Mouse (Mus musculus) hindbrain, embryonic 11.5 days (tissue): ENCODE data around the gene Cyth2. TPM values are rescaled to one million over a fixed set of nuclear protein-coding genes. Genes with fewer than 3 reads are reported as not detected.

Experiments
- ATAC-seq: fragments of 200-750 bp; cut with Nextera tagmentation; 2 replicates; pipeline ENCODE4 v1.8.0; 2017; ENCODE audit warnings: mild to moderate bottlenecking, moderate TSS enrichment, moderate library complexity; ENCODE audit not compliant: low FRiP score
- DNase-seq: peaks from one replicate; pipeline ENCODE4 v3.0.0-alpha.2; 2015; ENCODE audit warnings: low spot score
- H3K27ac ChIP-seq: fragments of 300-500 bp; sonication (generic); 2 replicates; pipeline ENCODE4 v1.5.1; 2014; ENCODE audit warnings: mild to moderate bottlenecking, low read depth, low read length
- H3K27me3 ChIP-seq: fragments of 300-500 bp; sonication (generic); 2 replicates; pipeline ENCODE4 v1.6.1; 2014; ENCODE audit warnings: mild to moderate bottlenecking, low read length, moderate library complexity, mixed read lengths; ENCODE audit not compliant: control insufficient read depth, insufficient read depth
- H3K36me3 ChIP-seq: fragments of 300-500 bp; sonication (generic); 2 replicates; pipeline ENCODE4 v1.6.1; 2014; ENCODE audit warnings: mild to moderate bottlenecking, low read length, moderate library complexity, mixed read lengths; ENCODE audit not compliant: control insufficient read depth, insufficient read depth
- H3K4me1 ChIP-seq: fragments of 300-500 bp; sonication (generic); replicated peaks from 2 replicates; pipeline ENCODE4 v1.6.1; 2014; ENCODE audit warnings: low read length, mixed read lengths; ENCODE audit not compliant: control insufficient read depth, insufficient read depth
- H3K4me2 ChIP-seq: fragments of 300-500 bp; sonication (generic); replicated peaks from 2 replicates; pipeline ENCODE4 v1.6.1; 2014; ENCODE audit warnings: mild to moderate bottlenecking, low read depth, low read length
- H3K4me3 ChIP-seq: fragments of 300-500 bp; sonication (generic); 2 replicates; pipeline ENCODE4 v1.5.1; 2014; ENCODE audit warnings: low read depth, low read length
- H3K9ac ChIP-seq: fragments of 300-500 bp; sonication (generic); 2 replicates; pipeline ENCODE4 v1.6.1; 2014; ENCODE audit warnings: low read depth, low read length
- H3K9me3 ChIP-seq: fragments of 300-500 bp; sonication (generic); 2 replicates; pipeline ENCODE4 v1.6.1; 2016; ENCODE audit warnings: low read length; ENCODE audit not compliant: control insufficient read depth
- WGBS: fragments of 180-500 bp; shearing (Covaris S2); extraction: QIAGEN DNeasy Blood & Tissue Kit; methylation state at CpG from one replicate; pipeline ENCODE4 v1.1.7; 2014; 5-methylcytosine and 5-hydroxymethylcytosine counted together
- polyA plus RNA-seq: library from polyadenylated mRNA; unstranded; fragments of >200 nt; fragmentation: Nextera tagmentation; extraction: Ambion mirVana; gene quantifications from 2 replicates; pipeline ENCODE4 v1.2.1, GENCODE M21; 2014

Cyth2 gene
- polyA plus RNA-seq, 1 experiment from 2014 or later: 211 TPM

- 0 out of 2 replicates have a peak, but pooled peaks cover 3% of the 10 kb centered on the region for H3K36me3 ChIP-seq
- H3K9ac ChIP-seq: no peak overlapping the region
- no peak for DNase-seq
- no peaks in the 10 kb centered on the region for H3K4me1 ChIP-seq
- peaks cover 2% of the 10 kb centered on the region; the same call in 1 of the 2 replicates for H3K27me3 ChIP-seq
- H3K4me3 ChIP-seq: no peak overlapping the region
- no peaks in the 10 kb centered on the region for H3K9me3 ChIP-seq
- H3K27ac ChIP-seq: no peak overlapping the region
- no peak overlapping the region for H3K4me2 ChIP-seq
- no peak for ATAC-seq
These were observed 6.5 kb upstream of the Cyth2 start for GRCm38 (mm10) chr7:45820913-45821312.

- DNase-seq (no peak), ATAC-seq (no peak)
- 9% methylated on average over 17 of the region's 25 CpGs for WGBS
- Histone ChIP-seq H3K4me3 (0 out of 2 replicates have a peak overlapping the region, but pooled peaks have one; percentile 8), H3K9ac (no peak overlapping the region), H3K9me3 (no peaks in the 10 kb centered on the region), H3K4me1 (peaks cover 5% of the 10 kb centered on the region), H3K36me3 (no peaks in the 10 kb centered on the region), H3K27ac (no peak overlapping the region), H3K4me2 (0 out of 2 replicates have a peak overlapping the region, but pooled peaks have one; percentile 14), H3K27me3 (peaks cover 2% of the 10 kb centered on the region; the same call in 1 of the 2 replicates)
These were observed 5.5 kb upstream of the Cyth2 start for GRCm38 (mm10) chr7:45819843-45820242.

GRCm38 (mm10) chr7:45815984-45816351 lies 1.6 kb upstream of the Cyth2 start:
- ATAC-seq (no peak), DNase-seq (no peak)
- 58% methylated on average over 2 of the region's 2 CpGs for WGBS
- Histone ChIP-seq H3K27ac (no peak overlapping the region), H3K4me2 (no peak overlapping the region), H3K4me1 (peaks cover 14% of the 10 kb centered on the region), H3K9ac (no peak overlapping the region), H3K9me3 (no peaks in the 10 kb centered on the region), H3K36me3 (peaks cover 14% of the 10 kb centered on the region; the same call in 1 of the 2 replicates), H3K4me3 (no peak overlapping the region), H3K27me3 (peaks cover 2% of the 10 kb centered on the region; the same call in 1 of the 2 replicates)

GRCm38 (mm10) chr7:45815323-45815983 lies 1.1 kb upstream of the Cyth2 start:
- Histone ChIP-seq H3K27ac (no peak overlapping the region), H3K9ac (no peak overlapping the region; the same call in 1 of the 2 replicates), H3K4me3 (no peak overlapping the region; the same call in 1 of the 2 replicates), H3K4me1 (peaks cover 14% of the 10 kb centered on the region), H3K4me2 (peak overlapping the region; percentile 39; the same call in 1 of the 2 replicates), H3K27me3 (peaks cover 2% of the 10 kb centered on the region; the same call in 1 of the 2 replicates), H3K36me3 (peaks cover 18% of the 10 kb centered on the region; the same call in 1 of the 2 replicates), H3K9me3 (no peaks in the 10 kb centered on the region)
- 48% methylated on average over 10 of the region's 10 CpGs for WGBS
- no peak for DNase-seq
- ATAC-seq: no peak

- peak overlapping the region; percentile 39 for H3K4me2 ChIP-seq
- DNase-seq (no peak), ATAC-seq (0 out of 2 replicates have a peak, but pooled peaks have one; percentile 1)
- peaks cover under 1% of the 10 kb centered on the region; the same call in 1 of the 2 replicates for H3K27me3 ChIP-seq
- peaks cover 14% of the 10 kb centered on the region for H3K4me1 ChIP-seq
- H3K36me3 ChIP-seq: peaks cover 23% of the 10 kb centered on the region
- H3K9me3 ChIP-seq: no peaks in the 10 kb centered on the region
- no peak overlapping the region; the same call in 1 of the 2 replicates for H3K9ac ChIP-seq
- H3K27ac ChIP-seq: no peak overlapping the region
- H3K4me3 ChIP-seq: peak overlapping the region; percentile 23
- WGBS: 6% methylated on average over 5 of the region's 5 CpGs
These were observed 460 bp upstream of the Cyth2 start for GRCm38 (mm10) chr7:45814841-45815240.

GRCm38 (mm10) chr7:45812921-45813320 lies 1.5 kb downstream of the Cyth2 start:
- peaks cover 19% of the 10 kb centered on the region for H3K4me1 ChIP-seq
- peak overlapping the region; percentile 100 for H3K9ac ChIP-seq
- no peak for DNase-seq
- no peaks in the 10 kb centered on the region for H3K9me3 ChIP-seq
- peak overlapping the region; percentile 76 for H3K4me2 ChIP-seq
- no peak overlapping the region for H3K27ac ChIP-seq
- no peaks in the 10 kb centered on the region for H3K27me3 ChIP-seq
- WGBS: 93% methylated on average over 8 of the region's 8 CpGs
- H3K4me3 ChIP-seq: peak overlapping the region; percentile 97
- H3K36me3 ChIP-seq: peaks cover 36% of the 10 kb centered on the region
- ATAC-seq: no peak

GRCm38 (mm10) chr7:45809276-45810075 lies 4.9 kb downstream of the Cyth2 start:
- ATAC-seq: no peak
- H3K27ac ChIP-seq: no peak overlapping the region

GRCm38 (mm10) chr7:45808471-45808870 lies 5.9 kb downstream of the Cyth2 start:
- Histone ChIP-seq H3K4me1 (peaks cover 14% of the 10 kb centered on the region), H3K9me3 (no peaks in the 10 kb centered on the region), H3K4me3 (no peak overlapping the region), H3K9ac (no peak overlapping the region), H3K4me2 (no peak overlapping the region), H3K36me3 (peaks cover 40% of the 10 kb centered on the region), H3K27ac (no peak overlapping the region), H3K27me3 (no peaks in the 10 kb centered on the region)
- ATAC-seq: no peak
- 51% methylated on average over 7 of the region's 11 CpGs for WGBS
- no peak for DNase-seq

More at GRCm38 (mm10) chr7:45809276-45810075, 4.9 kb downstream of the Cyth2 start:
- H3K4me2 ChIP-seq: no peak overlapping the region
- no peak overlapping the region for H3K9ac ChIP-seq
- peaks cover 40% of the 10 kb centered on the region for H3K36me3 ChIP-seq
- H3K9me3 ChIP-seq: no peaks in the 10 kb centered on the region
- no peak for DNase-seq
- no peaks in the 10 kb centered on the region for H3K27me3 ChIP-seq
- peaks cover 14% of the 10 kb centered on the region for H3K4me1 ChIP-seq
- WGBS: 91% methylated on average over 14 of the region's 14 CpGs
- no peak overlapping the region for H3K4me3 ChIP-seq
